Mouse (Mus musculus): ENCODE results near the gene Itga10. TPM values are rescaled to one million over a fixed set of nuclear protein-coding genes. Genes with fewer than 3 reads are reported as not detected.

Gene Itga10
- total and polyA plus RNA-seq, 2 experiments from 2014 or later = 1.0 to 3.3 TPM

GRCm38 (mm10) chr3:96635906-96636305 is 9.5 kb upstream of the Itga10 start:
- DNase-seq (ENCODE audit: low spot score) (no peak), ATAC-seq (ENCODE audit: low FRiP score) (no peak)
- WGBS = 10% methylated on average over 15 of the region's 15 CpGs
- peaks cover 10% of the 10 kb centered on the region for H3K36me3 ChIP-seq (ENCODE audit: insufficient read depth, low read length)
- H3K4me3 ChIP-seq (ENCODE audit: low read depth, low read length) = peak overlapping the region; percentile 66
- no peaks in the 10 kb centered on the region for H3K27me3 ChIP-seq (ENCODE audit: insufficient read depth, low read length)
- TF ChIP-seq CTCF (IDR thresholded peaks at IDR 0.05) = no peak
- no peaks in the 10 kb centered on the region for H3K9me3 ChIP-seq (ENCODE audit: low read length)
- H3K4me2 ChIP-seq (ENCODE audit: low read depth, low read length, poor library complexity, severe bottlenecking) = peak overlapping the region; percentile 95
- peak overlapping the region; percentile 77 for H3K27ac ChIP-seq (ENCODE audit: low read depth, low read length)
- peaks cover 8% of the 10 kb centered on the region; the same call in 1 of the 2 replicates for H3K4me1 ChIP-seq (ENCODE audit: insufficient read depth, low read length)
- H3K9ac ChIP-seq (replicated peaks; ENCODE audit: low read length, poor library complexity, severe bottlenecking) = peak overlapping the region; percentile 92

- DNase-seq (ENCODE audit: low spot score) (no peak), ATAC-seq (ENCODE audit: low FRiP score) (no peak)
- WGBS = 70% methylated on average over 11 of the region's 11 CpGs
- H3K4me2 ChIP-seq (ENCODE audit: low read depth, low read length, poor library complexity, severe bottlenecking) = peak overlapping the region; percentile 95
- no peaks in the 10 kb centered on the region for H3K9me3 ChIP-seq (ENCODE audit: low read length)
- H3K36me3 ChIP-seq (ENCODE audit: insufficient read depth, low read length) = peaks cover 10% of the 10 kb centered on the region
- no peak for TF ChIP-seq CTCF (IDR thresholded peaks at IDR 0.05)
- peak overlapping the region; percentile 66 for H3K4me3 ChIP-seq (ENCODE audit: low read depth, low read length)
- H3K9ac ChIP-seq (replicated peaks; ENCODE audit: low read length, poor library complexity, severe bottlenecking) = no peak overlapping the region
- H3K27ac ChIP-seq (ENCODE audit: low read depth, low read length) = no peak overlapping the region
- H3K4me1 ChIP-seq (ENCODE audit: insufficient read depth, low read length) = peaks cover 6% of the 10 kb centered on the region; the same call in 1 of the 2 replicates
- H3K27me3 ChIP-seq (ENCODE audit: insufficient read depth, low read length) = no peaks in the 10 kb centered on the region
These were observed 8.9 kb upstream of the Itga10 start for GRCm38 (mm10) chr3:96636448-96636847.

- Histone ChIP-seq H3K9ac (replicated peaks; ENCODE audit: low read length, poor library complexity, severe bottlenecking) (no peak overlapping the region), H3K4me3 (ENCODE audit: low read depth, low read length) (no peak overlapping the region), H3K9me3 (ENCODE audit: low read length) (no peaks in the 10 kb centered on the region), H3K4me1 (ENCODE audit: insufficient read depth, low read length) (peaks cover 6% of the 10 kb centered on the region; the same call in 1 of the 2 replicates), H3K4me2 (ENCODE audit: low read depth, low read length, poor library complexity, severe bottlenecking) (no peak overlapping the region), H3K27me3 (ENCODE audit: insufficient read depth, low read length) (no peaks in the 10 kb centered on the region), H3K27ac (ENCODE audit: low read depth, low read length) (no peak overlapping the region), H3K36me3 (ENCODE audit: insufficient read depth, low read length) (peaks cover 23% of the 10 kb centered on the region)
- TF ChIP-seq CTCF (IDR thresholded peaks at IDR 0.05) = peak; percentile 65
- ATAC-seq (ENCODE audit: low FRiP score) = no peak
- peak; percentile 38 for DNase-seq (ENCODE audit: low spot score)
- WGBS = 76% methylated on average over 1 of the region's 1 CpGs
These were observed 6.2 kb upstream of the Itga10 start for GRCm38 (mm10) chr3:96639219-96639618.

GRCm38 (mm10) chr3:96647365-96647764 is 2.0 kb downstream of the Itga10 start:
- H3K9me3 ChIP-seq (ENCODE audit: low read length) = no peaks in the 10 kb centered on the region
- WGBS = 84% methylated on average over 3 of the region's 3 CpGs
- ATAC-seq (ENCODE audit: low FRiP score) = no peak

GRCm38 (mm10) chr3:96660901-96661300 is 15.5 kb downstream of the Itga10 start:
- H3K36me3 ChIP-seq (ENCODE audit: insufficient read depth, low read length) = peaks cover 6% of the 10 kb centered on the region
- no peaks in the 10 kb centered on the region for H3K27me3 ChIP-seq (ENCODE audit: insufficient read depth, low read length)
- H3K9me3 ChIP-seq (ENCODE audit: low read length) = no peaks in the 10 kb centered on the region
- H3K4me3 ChIP-seq (ENCODE audit: low read depth, low read length) = no peak overlapping the region
- H3K4me1 ChIP-seq (ENCODE audit: insufficient read depth, low read length) = peaks cover 5% of the 10 kb centered on the region; the same call in 1 of the 2 replicates
- TF ChIP-seq CTCF (IDR thresholded peaks at IDR 0.05) = no peak
- H3K4me2 ChIP-seq (ENCODE audit: low read depth, low read length, poor library complexity, severe bottlenecking) = no peak overlapping the region
- H3K27ac ChIP-seq (ENCODE audit: low read depth, low read length) = no peak overlapping the region
- no peak for DNase-seq (ENCODE audit: low spot score)
- WGBS = 90% methylated on average over 2 of the region's 2 CpGs
- H3K9ac ChIP-seq (replicated peaks; ENCODE audit: low read length, poor library complexity, severe bottlenecking) = no peak overlapping the region
- no peak for ATAC-seq (ENCODE audit: low FRiP score)

More at GRCm38 (mm10) chr3:96647365-96647764, 2.0 kb downstream of the Itga10 start:
- no peak overlapping the region for H3K27ac ChIP-seq (ENCODE audit: low read depth, low read length)
- peaks cover 13% of the 10 kb centered on the region for H3K36me3 ChIP-seq (ENCODE audit: insufficient read depth, low read length)
- H3K9ac ChIP-seq (replicated peaks; ENCODE audit: low read length, poor library complexity, severe bottlenecking) = no peak overlapping the region
- no peak for DNase-seq (ENCODE audit: low spot score)
- no peak for TF ChIP-seq CTCF (IDR thresholded peaks at IDR 0.05)
- no peak overlapping the region for H3K4me3 ChIP-seq (ENCODE audit: low read depth, low read length)
- no peaks in the 10 kb centered on the region for H3K4me1 ChIP-seq (ENCODE audit: insufficient read depth, low read length)
- H3K4me2 ChIP-seq (ENCODE audit: low read depth, low read length, poor library complexity, severe bottlenecking) = no peak overlapping the region
- no peaks in the 10 kb centered on the region for H3K27me3 ChIP-seq (ENCODE audit: insufficient read depth, low read length)

GRCm38 (mm10) chr3:96662731-96663316 is 17.4 kb downstream of the Itga10 start:
- peaks cover 5% of the 10 kb centered on the region; the same call in 1 of the 2 replicates for H3K4me1 ChIP-seq (ENCODE audit: insufficient read depth, low read length)
- no peaks in the 10 kb centered on the region; the same call in 1 of the 2 replicates for H3K36me3 ChIP-seq (ENCODE audit: insufficient read depth, low read length)
- DNase-seq (ENCODE audit: low spot score) (peak; percentile 32), ATAC-seq (ENCODE audit: low FRiP score) (no peak)
- peak overlapping the region; percentile 0; the same call in 1 of the 2 replicates for H3K9ac ChIP-seq (replicated peaks; ENCODE audit: low read length, poor library complexity, severe bottlenecking)
- TF ChIP-seq CTCF (IDR thresholded peaks at IDR 0.05) = no peak
- H3K9me3 ChIP-seq (ENCODE audit: low read length) = no peaks in the 10 kb centered on the region
- no peaks in the 10 kb centered on the region for H3K27me3 ChIP-seq (ENCODE audit: insufficient read depth, low read length)
- WGBS = 43% methylated on average over 8 of the region's 8 CpGs
- peak overlapping the region; percentile 27; the same call in 1 of the 2 replicates for H3K4me3 ChIP-seq (ENCODE audit: low read depth, low read length)
- H3K4me2 ChIP-seq (ENCODE audit: low read depth, low read length, poor library complexity, severe bottlenecking) = peak overlapping the region; percentile 53
- peak overlapping the region; percentile 59 for H3K27ac ChIP-seq (ENCODE audit: low read depth, low read length)

Data from midbrain, postnatal 0 days (tissue).